Mouse (Mus musculus) brain, adult 2 months (tissue): Measurements from ENCODE around the gene Bpifb4.

Experiments
- DNase-seq: peaks from one replicate; pipeline ENCODE4 v3.0.0; 2011; ENCODE audit warnings: low read depth, low spot score

The Bpifb4 gene

GRCm38 (mm10) chr2:154005094-154005493 lies 67.1 kb downstream of the Bpifb4 start:
- DNase-seq = no peak

GRCm38 (mm10) chr2:154005734-154006133 lies 67.7 kb downstream of the Bpifb4 start:
- DNase-seq = no peak

- no peak for DNase-seq
Measured at GRCm38 (mm10) chr2:154006331-154006730, 68.3 kb downstream of the Bpifb4 start.

GRCm38 (mm10) chr2:154007381-154007780 lies 69.4 kb downstream of the Bpifb4 start:
- no peak for DNase-seq

GRCm38 (mm10) chr2:154007965-154008364 lies 70.0 kb downstream of the Bpifb4 start, which contains the start of gene Bpifa2:
TSS of gene Bpifa2 (plus strand) at chr2:154008265.
- no peak for DNase-seq
